Mouse (Mus musculus): ENCODE measurements around the gene Olfr1415. TPM values are rescaled to one million over a fixed set of nuclear protein-coding genes. Genes with fewer than 3 reads are reported as not detected.
A peak's percentile ranks its signal among the peaks of the same experiment; 100 is the strongest.
"Not testable (repeated sequence)": the region's sequence is repeated elsewhere in the genome, so short reads cannot be mapped to it uniquely, and the experiment has no call there.

The Olfr1415 gene
- polyA plus RNA-seq (2014; fragmentation: Nextera tagmentation; extraction: Ambion mirVana) = not detected in 2 replicates

GRCm38 (mm10) chr1:92496001-92496400, at the start of gene Olfr1415:
Gene Olfr1415 (minus strand): TSS chr1:92496101.
- 84% methylated on average over 2 of the region's 2 CpGs for WGBS
- H3K4me1 ChIP-seq (ENCODE audit: control insufficient read depth, insufficient read depth, low read length) = no peaks in the 10 kb centered on the region
- DNase-seq = no peak

GRCm38 (mm10) chr1:92539071-92539470, 43.2 kb upstream of the Olfr1415 start:
- H3K9me3 ChIP-seq (ENCODE audit: control insufficient read depth, low read length) = no peaks in the 10 kb centered on the region
- no peak overlapping the region for H3K9ac ChIP-seq (replicated peaks; ENCODE audit: low read length)
- no peak overlapping the region for H3K4me3 ChIP-seq (replicated peaks; ENCODE audit: low read depth, low read length)
- 46% methylated on average over 2 of the region's 2 CpGs for WGBS
- no peak overlapping the region for H3K4me2 ChIP-seq (ENCODE audit: low read length)
- no peaks in the 10 kb centered on the region for H3K27me3 ChIP-seq (ENCODE audit: control insufficient read depth, insufficient read depth, low read length)
- ATAC-seq (ENCODE audit: low FRiP score, low TSS enrichment) (no peak), DNase-seq (no peak)
- no peaks in the 10 kb centered on the region for H3K36me3 ChIP-seq (ENCODE audit: control insufficient read depth, insufficient read depth, low read length)
- H3K27ac ChIP-seq (replicated peaks; ENCODE audit: low read depth, low read length) = no peak overlapping the region
- no peaks in the 10 kb centered on the region for H3K4me1 ChIP-seq (ENCODE audit: control insufficient read depth, insufficient read depth, low read length)

More at GRCm38 (mm10) chr1:92496001-92496400, at the start of gene Olfr1415:
- no peak for ATAC-seq (ENCODE audit: low FRiP score, low TSS enrichment)
- no peak within 1 kb of the TSS for H3K4me2 ChIP-seq (ENCODE audit: low read length)
- H3K9me3 ChIP-seq (ENCODE audit: control insufficient read depth, low read length) = no peaks in the 10 kb centered on the region
- H3K36me3 ChIP-seq (ENCODE audit: control insufficient read depth, insufficient read depth, low read length) = no peaks in the 10 kb centered on the region
- no peak within 1 kb of the TSS for H3K9ac ChIP-seq (replicated peaks; ENCODE audit: low read length)
- no peak within 1 kb of the TSS for H3K27ac ChIP-seq (replicated peaks; ENCODE audit: low read depth, low read length)
- no peaks in the 10 kb centered on the region for H3K27me3 ChIP-seq (ENCODE audit: control insufficient read depth, insufficient read depth, low read length)
- H3K4me3 ChIP-seq (replicated peaks; ENCODE audit: low read depth, low read length) = no peak within 1 kb of the TSS

GRCm38 (mm10) chr1:92536972-92537371, 41.1 kb upstream of the Olfr1415 start:
- H3K27ac ChIP-seq (replicated peaks; ENCODE audit: low read depth, low read length) = no peak overlapping the region
- no peaks in the 10 kb centered on the region for H3K4me1 ChIP-seq (ENCODE audit: control insufficient read depth, insufficient read depth, low read length)
- no peak for ATAC-seq (ENCODE audit: low FRiP score, low TSS enrichment)
- no peak overlapping the region for H3K4me3 ChIP-seq (replicated peaks; ENCODE audit: low read depth, low read length)
- DNase-seq = no peak
- H3K9ac ChIP-seq (replicated peaks; ENCODE audit: low read length) = no peak overlapping the region
- H3K36me3 ChIP-seq (ENCODE audit: control insufficient read depth, insufficient read depth, low read length) = no peaks in the 10 kb centered on the region
- WGBS = 48% methylated on average over 5 of the region's 5 CpGs
- no peaks in the 10 kb centered on the region for H3K9me3 ChIP-seq (ENCODE audit: control insufficient read depth, low read length)
- no peak overlapping the region for H3K4me2 ChIP-seq (ENCODE audit: low read length)
- no peaks in the 10 kb centered on the region for H3K27me3 ChIP-seq (ENCODE audit: control insufficient read depth, insufficient read depth, low read length)

GRCm38 (mm10) chr1:92523764-92524163, 27.9 kb upstream of the Olfr1415 start:
- Histone ChIP-seq H3K4me1 (ENCODE audit: control insufficient read depth, insufficient read depth, low read length) (no peaks in the 10 kb centered on the region), H3K27ac (replicated peaks; ENCODE audit: low read depth, low read length) (no peak overlapping the region), H3K9me3 (ENCODE audit: control insufficient read depth, low read length) (no peaks in the 10 kb centered on the region), H3K27me3 (ENCODE audit: control insufficient read depth, insufficient read depth, low read length) (no peaks in the 10 kb centered on the region), H3K4me2 (ENCODE audit: low read length) (no peak overlapping the region), H3K9ac (replicated peaks; ENCODE audit: low read length) (no peak overlapping the region), H3K36me3 (ENCODE audit: control insufficient read depth, insufficient read depth, low read length) (no peaks in the 10 kb centered on the region), H3K4me3 (replicated peaks; ENCODE audit: low read depth, low read length) (no peak overlapping the region)
- DNase-seq (no peak), ATAC-seq (ENCODE audit: low FRiP score, low TSS enrichment) (no peak)
- 86% methylated on average over 3 of the region's 3 CpGs for WGBS

- Histone ChIP-seq H3K9me3 (ENCODE audit: control insufficient read depth, low read length) (no peaks in the 10 kb centered on the region), H3K4me3 (replicated peaks; ENCODE audit: low read depth, low read length) (no peak overlapping the region), H3K27me3 (ENCODE audit: control insufficient read depth, insufficient read depth, low read length) (no peaks in the 10 kb centered on the region), H3K4me2 (ENCODE audit: low read length) (0 out of 2 replicates have a peak overlapping the region, but pooled peaks have one; percentile 15), H3K4me1 (ENCODE audit: control insufficient read depth, insufficient read depth, low read length) (no peaks in the 10 kb centered on the region), H3K9ac (replicated peaks; ENCODE audit: low read length) (no peak overlapping the region), H3K36me3 (ENCODE audit: control insufficient read depth, insufficient read depth, low read length) (no peaks in the 10 kb centered on the region), H3K27ac (replicated peaks; ENCODE audit: low read depth, low read length) (no peak overlapping the region)
- ATAC-seq (ENCODE audit: low FRiP score, low TSS enrichment) (no peak), DNase-seq (peak; percentile 86)
- WGBS = 21% methylated on average over 10 of the region's 10 CpGs
Observed at GRCm38 (mm10) chr1:92521376-92521775, 25.5 kb upstream of the Olfr1415 start.

GRCm38 (mm10) chr1:92519046-92519445, 23.1 kb upstream of the Olfr1415 start:
- Histone ChIP-seq H3K4me1 (ENCODE audit: control insufficient read depth, insufficient read depth, low read length) (no peaks in the 10 kb centered on the region), H3K4me2 (ENCODE audit: low read length) (no peak overlapping the region), H3K9me3 (ENCODE audit: control insufficient read depth, low read length) (no peaks in the 10 kb centered on the region), H3K9ac (replicated peaks; ENCODE audit: low read length) (no peak overlapping the region), H3K36me3 (ENCODE audit: control insufficient read depth, insufficient read depth, low read length) (no peaks in the 10 kb centered on the region), H3K27me3 (ENCODE audit: control insufficient read depth, insufficient read depth, low read length) (no peaks in the 10 kb centered on the region), H3K27ac (replicated peaks; ENCODE audit: low read depth, low read length) (no peak overlapping the region), H3K4me3 (replicated peaks; ENCODE audit: low read depth, low read length) (no peak overlapping the region)
- ATAC-seq (ENCODE audit: low FRiP score, low TSS enrichment) = no peak
- DNase-seq = no peak
- 87% methylated on average over 6 of the region's 6 CpGs for whole genome bisulfite sequencing

GRCm38 (mm10) chr1:92518561-92518960, 22.7 kb upstream of the Olfr1415 start, which contains the start of gene Olfr1414:
Gene Olfr1414 (minus strand): TSS chr1:92518661.
- no peak for ATAC-seq (ENCODE audit: low FRiP score, low TSS enrichment)
- Histone ChIP-seq H3K4me2 (ENCODE audit: low read length) (no peak within 1 kb of the TSS), H3K9ac (replicated peaks; ENCODE audit: low read length) (no peak within 1 kb of the TSS), H3K9me3 (ENCODE audit: control insufficient read depth, low read length) (no peaks in the 10 kb centered on the region), H3K4me3 (replicated peaks; ENCODE audit: low read depth, low read length) (no peak within 1 kb of the TSS), H3K27me3 (ENCODE audit: control insufficient read depth, insufficient read depth, low read length) (no peaks in the 10 kb centered on the region), H3K4me1 (ENCODE audit: control insufficient read depth, insufficient read depth, low read length) (no peaks in the 10 kb centered on the region), H3K36me3 (ENCODE audit: control insufficient read depth, insufficient read depth, low read length) (no peaks in the 10 kb centered on the region), H3K27ac (replicated peaks; ENCODE audit: low read depth, low read length) (no peak within 1 kb of the TSS)
- no peak for DNase-seq
- WGBS = 83% methylated on average over 3 of the region's 3 CpGs

- H3K9ac ChIP-seq (replicated peaks; ENCODE audit: low read length) = no peak overlapping the region
- no peak overlapping the region for H3K4me2 ChIP-seq (ENCODE audit: low read length)
- WGBS = 88% methylated on average over 11 of the region's 11 CpGs
- no peaks in the 10 kb centered on the region for H3K36me3 ChIP-seq (ENCODE audit: control insufficient read depth, insufficient read depth, low read length)
- H3K27me3 ChIP-seq (ENCODE audit: control insufficient read depth, insufficient read depth, low read length) = no peaks in the 10 kb centered on the region
- no peak overlapping the region for H3K27ac ChIP-seq (replicated peaks; ENCODE audit: low read depth, low read length)
- no peak overlapping the region for H3K4me3 ChIP-seq (replicated peaks; ENCODE audit: low read depth, low read length)
- no peaks in the 10 kb centered on the region for H3K9me3 ChIP-seq (ENCODE audit: control insufficient read depth, low read length)
- DNase-seq (no peak), ATAC-seq (ENCODE audit: low FRiP score, low TSS enrichment) (no peak)
- no peaks in the 10 kb centered on the region for H3K4me1 ChIP-seq (ENCODE audit: control insufficient read depth, insufficient read depth, low read length)
Observed at GRCm38 (mm10) chr1:92515390-92515789, 19.5 kb upstream of the Olfr1415 start.

- not testable (repeated sequence) for H3K4me1 ChIP-seq (ENCODE audit: control insufficient read depth, insufficient read depth, low read length); H3K9me3 ChIP-seq (ENCODE audit: control insufficient read depth, low read length); H3K4me3 ChIP-seq (replicated peaks; ENCODE audit: low read depth, low read length); ATAC-seq (ENCODE audit: low FRiP score, low TSS enrichment); H3K27me3 ChIP-seq (ENCODE audit: control insufficient read depth, insufficient read depth, low read length); H3K9ac ChIP-seq (replicated peaks; ENCODE audit: low read length); H3K27ac ChIP-seq (replicated peaks; ENCODE audit: low read depth, low read length); H3K36me3 ChIP-seq (ENCODE audit: control insufficient read depth, insufficient read depth, low read length); DNase-seq; H3K4me2 ChIP-seq (ENCODE audit: low read length)
- WGBS = 81% methylated on average over 5 of the region's 5 CpGs
Observed at GRCm38 (mm10) chr1:92511646-92512045, 15.7 kb upstream of the Olfr1415 start.

Data from midbrain, embryonic 14.5 days (tissue).